Mouse (Mus musculus) layer of hippocampus, postnatal 25 days (tissue): Measurements from ENCODE around the gene Gm49318. TPM values are rescaled to one million over a fixed set of nuclear protein-coding genes. Genes with fewer than 3 reads are reported as not detected.

ENCODE experiments used
- DNase-seq, 2 experiments: peaks; one replicate each; pipeline ENCODE4 v3.0.0; 2022; ENCODE audit warnings: mixed read lengths in 2 of 2, low spot score in 1 of 2; ENCODE audit errors: extremely low spot score in 1 of 2
- microRNA-seq, 2 experiments: library from miRNA; unstranded; fragments of <30 nt; microRNA quantifications; one replicate each; pipeline ENCODE4 v1.2.0; 2021
- total RNA-seq, 2 experiments: library from RNA; stranded (reverse); gene quantifications; 2 replicates each; pipeline ENCODE4 v1.2.3; 2021

Gene Gm49318
- total RNA-seq, 2 experiments from 2014 or later, result 1.2 to 3.9 TPM

DNA sequence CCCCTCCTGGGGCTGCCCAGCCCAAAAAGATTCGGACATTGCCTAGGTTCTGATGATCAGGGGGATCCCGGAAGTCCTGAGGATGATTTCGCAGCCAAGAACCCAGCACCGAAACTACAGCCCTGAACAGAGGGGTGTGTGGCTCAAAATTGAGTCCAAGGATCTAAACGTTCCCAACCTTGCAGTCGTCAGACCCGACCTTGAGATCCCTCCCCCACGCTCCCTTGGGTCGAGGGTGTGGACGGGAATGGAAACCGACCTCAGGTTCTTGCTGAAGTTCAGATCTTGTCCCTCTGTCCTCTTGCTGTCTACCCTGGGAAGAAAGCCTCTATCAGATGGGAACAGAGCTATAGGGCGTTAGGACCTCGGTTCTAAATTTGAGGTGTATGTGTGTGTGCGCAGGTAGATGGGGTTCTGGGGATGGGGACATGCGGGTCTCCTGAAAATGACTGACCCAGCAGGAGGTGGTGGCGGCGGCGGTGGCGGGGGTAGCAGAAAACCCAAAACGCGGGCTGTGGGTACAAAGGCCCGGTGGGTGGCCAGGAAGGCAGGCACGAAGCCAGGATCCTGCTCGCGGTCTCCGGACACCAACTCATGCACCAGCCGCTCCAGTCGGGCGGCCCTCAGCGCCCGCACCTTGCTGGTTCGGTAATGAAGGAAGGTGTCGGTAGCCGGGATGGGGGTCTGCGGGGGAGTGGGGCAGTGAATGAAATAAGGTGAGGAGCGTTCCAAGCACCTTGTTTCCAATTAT lies 83.3 kb downstream of the Gm49318 start:
- DNase-seq, result no peak

Small RNA genes within 50 kb of the gene (microRNA-seq; reads per million reads assigned to microRNA genes)
- gene Mir7084, result 0 to 0.40 reads per million in 2 experiments

Other genes with a start within 250 kb of the Gm49318 start
- gene Angptl8, start 235.7 kb downstream of the Gm49318 start, total RNA-seq, result not detected
- gene Dock6, start 218.6 kb downstream of the Gm49318 start, total RNA-seq, result 10 to 100 TPM; 13.1 to 18.4 TPM
- gene Rab3d, start 153.1 kb downstream of the Gm49318 start, total RNA-seq, result 10 to 100 TPM; 19.5 to 24.0 TPM
- gene Ccdc159, start 143.8 kb downstream of the Gm49318 start, total RNA-seq, result 10 to 100 TPM; 13.2 to 18.5 TPM
- gene Tmem205, start 143.7 kb downstream of the Gm49318 start, total RNA-seq, result 10 to 100 TPM; 40.2 to 45.0 TPM
- 100 to 1,000 TPM; 334 to 345 TPM for gene Plppr2, start 134.2 kb downstream of the Gm49318 start, total RNA-seq
- gene Swsap1, start 115.5 kb downstream of the Gm49318 start, total RNA-seq, result 10 to 100 TPM; 14.7 to 16.0 TPM
- gene Epor, start 107.8 kb downstream of the Gm49318 start, total RNA-seq, result 1 to 10 TPM; 7.3 to 9.5 TPM
- 1 to 10 TPM; 1.5 to 1.9 TPM for gene Rgl3, start 81.8 kb downstream of the Gm49318 start, total RNA-seq
- 1 to 10 TPM; 7.0 to 7.6 TPM for gene Ccdc151, start 68.6 kb downstream of the Gm49318 start, total RNA-seq
- gene Prkcsh, start 68.5 kb downstream of the Gm49318 start, total RNA-seq, result 100 to 1,000 TPM; 107 to 108 TPM
- gene Elavl3, start 19.2 kb downstream of the Gm49318 start, total RNA-seq, result 100 to 1,000 TPM; 155 to 158 TPM
- 10 to 100 TPM; 17.9 to 22.1 TPM for gene Zfp653, start 117 bp upstream of the Gm49318 start, total RNA-seq
- 10 to 100 TPM; 45.6 to 45.8 TPM for gene Ecsit, start 14.2 kb upstream of the Gm49318 start, total RNA-seq
- gene Cnn1, start 28.0 kb upstream of the Gm49318 start, total RNA-seq, result 1 to 10 TPM in 1 of 2 experiments, under 1 TPM in 1; 0.32 to 1.2 TPM
- 10 to 100 TPM; 53.1 to 57.9 TPM for gene Elof1, start 45.9 kb upstream of the Gm49318 start, total RNA-seq
- gene Acp5, start 64.5 kb upstream of the Gm49318 start, total RNA-seq, result under 1 TPM; 0.54 to 0.91 TPM
- 10 to 100 TPM; 48.2 to 54.3 TPM for gene Pigyl, start 85.6 kb upstream of the Gm49318 start, total RNA-seq
- not detected for gene Zfp872, start 116.8 kb upstream of the Gm49318 start, total RNA-seq
- 10 to 100 TPM; 19.7 to 22.7 TPM for gene Zfp809, start 154.5 kb upstream of the Gm49318 start, total RNA-seq
- gene Zfp599, start 188.6 kb upstream of the Gm49318 start, total RNA-seq, result 1 to 10 TPM; 5.0 to 5.5 TPM
- 10 to 100 TPM; 16.0 to 17.8 TPM for gene Zfp810, start 236.4 kb upstream of the Gm49318 start, total RNA-seq